Mouse (Mus musculus): ENCODE measurements around the gene Olfr656.

The Olfr656 gene

DNA sequence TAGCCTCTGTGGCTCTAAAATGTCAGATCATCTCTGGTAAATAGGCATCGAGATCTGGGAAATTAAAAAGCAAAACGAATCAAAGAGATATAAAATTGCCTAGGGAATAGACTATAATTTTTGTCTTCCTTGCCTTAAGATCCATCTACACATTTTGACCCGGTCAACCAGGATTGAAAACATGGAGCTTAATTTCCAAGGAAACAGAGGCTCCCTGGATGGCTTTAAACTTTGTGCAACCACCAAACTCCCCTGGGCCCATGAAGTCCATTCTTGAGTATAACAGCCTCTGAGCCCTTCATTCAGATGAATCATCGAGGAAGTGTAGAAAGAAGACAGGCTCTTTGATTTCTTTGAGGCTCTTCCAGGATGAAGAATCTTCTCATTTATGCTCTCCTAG is at the start of gene Olfr656:
Olfr656 (plus strand) TSS at position 301 of the 400 bp plus-strand sequence.
- DNase-seq (ENCODE audit: low read depth, low spot score): no peak

DNA sequence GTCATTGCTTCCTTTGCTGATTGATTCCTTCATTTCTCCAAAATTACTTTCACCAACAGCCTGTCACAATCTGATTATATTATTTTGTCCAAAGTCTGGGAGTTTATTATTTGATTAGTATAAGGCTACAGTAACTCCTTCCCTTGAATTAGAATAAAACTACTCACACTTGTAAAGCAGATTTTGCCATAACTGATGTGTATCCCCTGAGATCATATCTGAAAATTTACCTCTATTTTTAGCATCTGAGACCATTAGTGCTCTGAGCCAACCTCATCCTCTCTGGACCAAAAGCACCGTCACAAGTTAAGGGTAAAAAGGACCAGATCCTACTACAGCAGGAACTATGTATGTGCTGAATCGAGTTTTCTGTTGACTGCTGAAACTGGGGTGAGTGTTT is 36.7 kb upstream of the Olfr656 start, which contains the start of gene Olfr653:
Olfr653 (plus strand) TSS at position 301 of the 400 bp plus-strand sequence.
- no peak for DNase-seq (ENCODE audit: low read depth, low spot score)

- DNase-seq (ENCODE audit: low read depth, low spot score): no peak
Measured at GRCm38 (mm10) chr7:104580846-104581245, 32.9 kb upstream of the Olfr656 start.

DNA sequence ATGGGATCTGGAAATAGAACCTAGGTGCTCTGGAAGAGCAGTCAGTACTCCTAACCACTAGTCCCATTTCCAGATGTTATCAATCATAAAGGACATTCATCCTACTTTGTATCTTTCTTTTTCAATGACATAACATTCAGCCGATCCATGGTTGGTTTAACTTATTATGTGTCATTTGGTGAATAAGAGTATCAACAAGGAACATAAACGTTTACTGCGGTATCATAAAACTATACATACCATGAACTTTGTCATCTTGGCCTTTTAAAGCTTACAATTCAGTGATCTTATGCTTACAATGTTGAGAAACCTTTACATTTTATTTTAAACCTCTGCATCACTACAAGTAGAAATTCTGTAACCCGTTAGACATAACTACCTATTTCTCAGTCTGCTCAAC is 32.3 kb upstream of the Olfr656 start:
- no peak for DNase-seq (ENCODE audit: low read depth, low spot score)

- no peak for DNase-seq (ENCODE audit: low read depth, low spot score)
Measured at GRCm38 (mm10) chr7:104586725-104587124, 27.0 kb upstream of the Olfr656 start, which contains the start of gene Olfr654. Olfr654 (plus strand) TSS chr7:104587025.

GRCm38 (mm10) chr7:104588274-104588673 is 25.5 kb upstream of the Olfr656 start:
- no peak for DNase-seq (ENCODE audit: low read depth, low spot score)

DNA sequence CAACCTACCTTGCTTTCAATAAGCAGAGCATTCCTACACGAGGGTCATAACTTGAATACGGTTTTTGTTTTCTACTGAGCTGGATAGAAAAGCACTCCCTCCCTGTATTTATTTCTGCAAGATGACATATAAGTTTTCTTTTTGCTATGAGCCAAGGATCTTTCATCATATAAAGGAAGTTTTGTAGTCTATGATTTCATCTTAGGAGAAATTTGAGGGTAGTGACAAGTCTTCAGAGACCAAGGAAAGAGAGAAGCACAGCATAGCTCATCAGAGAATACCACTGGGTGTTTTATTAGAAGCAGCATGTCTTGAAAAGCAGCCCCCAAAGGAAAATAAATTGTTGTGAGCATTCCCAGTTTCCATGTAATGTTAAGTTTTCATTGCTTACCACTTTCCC is 12.1 kb upstream of the Olfr656 start, which contains the start of gene Olfr655:
Olfr655 (minus strand) TSS at position 101 of the 400 bp plus-strand sequence.
- DNase-seq (ENCODE audit: low read depth, low spot score): no peak

GRCm38 (mm10) chr7:104603173-104603572 is 10.6 kb upstream of the Olfr656 start:
- no peak for DNase-seq (ENCODE audit: low read depth, low spot score)

DNA sequence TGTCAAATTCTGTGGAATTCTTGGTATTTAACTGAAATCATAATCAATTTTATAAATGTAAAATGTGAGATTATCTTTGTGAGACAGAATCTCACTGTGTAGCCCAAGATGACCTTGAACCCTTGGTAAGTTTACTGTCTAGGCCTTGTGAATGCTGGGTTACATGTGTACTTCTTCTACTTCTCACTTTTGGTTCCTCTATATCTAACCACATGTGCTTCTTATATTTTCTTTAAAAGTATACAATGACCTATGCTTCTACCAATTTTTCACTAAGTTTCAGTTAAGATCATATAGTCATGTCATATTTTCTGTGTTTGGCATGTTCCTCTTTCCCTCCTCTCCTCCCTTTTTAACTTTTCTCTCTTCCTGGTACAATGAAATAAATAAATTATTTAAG is 9.0 kb upstream of the Olfr656 start:
- DNase-seq (ENCODE audit: low read depth, low spot score): no peak

DNA sequence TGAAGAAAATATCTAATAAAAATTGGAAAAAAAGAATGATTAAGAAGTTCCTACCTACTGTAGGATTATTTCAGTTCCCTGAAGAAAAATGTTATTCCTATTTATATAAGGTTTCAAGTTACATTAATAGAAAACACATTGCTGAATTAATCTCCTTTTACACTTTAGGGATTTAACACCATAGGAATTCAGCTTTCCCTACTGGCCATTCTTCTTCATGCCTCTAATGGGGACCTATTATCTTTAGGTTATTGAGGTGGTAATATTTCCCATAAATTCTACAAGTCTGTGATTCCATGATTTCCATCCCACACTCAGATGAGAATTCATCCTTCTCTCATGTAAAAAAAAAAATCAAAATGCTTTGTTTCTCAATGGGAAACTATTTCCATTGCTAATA is 10.7 kb downstream of the Olfr656 start, which contains the start of gene Olfr657:
Olfr657 (plus strand) TSS at position 301 of the 400 bp plus-strand sequence.
- DNase-seq (ENCODE audit: low read depth, low spot score): no peak

GRCm38 (mm10) chr7:104646841-104647482 is 33.2 kb downstream of the Olfr656 start, which contains the start of gene Olfr658:
Olfr658 (minus strand) TSS chr7:104647305.
- peak; percentile 3 for DNase-seq (ENCODE audit: low read depth, low spot score)

DNA sequence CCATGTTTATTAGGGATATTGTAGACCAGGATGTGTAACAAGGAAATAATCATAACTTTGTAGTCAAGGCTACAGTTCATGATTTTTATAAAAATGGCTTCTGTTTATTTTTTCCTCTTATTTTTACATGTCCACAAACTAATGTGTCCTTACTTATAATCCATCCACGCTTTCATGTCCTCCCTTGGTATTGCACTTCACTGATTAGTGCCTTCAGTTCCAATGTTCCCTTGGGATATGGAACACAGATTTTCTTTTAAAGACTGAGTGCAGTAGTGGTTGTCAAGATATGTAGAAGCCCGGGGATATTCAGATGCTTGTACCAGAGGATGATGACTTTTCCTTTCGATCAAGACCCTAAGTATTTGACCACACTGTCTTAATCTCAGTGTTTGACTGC is 52.7 kb downstream of the Olfr656 start, which contains the start of gene Olfr659:
Olfr659 (plus strand) TSS at position 301 of the 400 bp plus-strand sequence.
- no peak for DNase-seq (ENCODE audit: low read depth, low spot score)
